ENCODE assay signal across 14 mouse cellular contexts in the genomic region with DNA sequence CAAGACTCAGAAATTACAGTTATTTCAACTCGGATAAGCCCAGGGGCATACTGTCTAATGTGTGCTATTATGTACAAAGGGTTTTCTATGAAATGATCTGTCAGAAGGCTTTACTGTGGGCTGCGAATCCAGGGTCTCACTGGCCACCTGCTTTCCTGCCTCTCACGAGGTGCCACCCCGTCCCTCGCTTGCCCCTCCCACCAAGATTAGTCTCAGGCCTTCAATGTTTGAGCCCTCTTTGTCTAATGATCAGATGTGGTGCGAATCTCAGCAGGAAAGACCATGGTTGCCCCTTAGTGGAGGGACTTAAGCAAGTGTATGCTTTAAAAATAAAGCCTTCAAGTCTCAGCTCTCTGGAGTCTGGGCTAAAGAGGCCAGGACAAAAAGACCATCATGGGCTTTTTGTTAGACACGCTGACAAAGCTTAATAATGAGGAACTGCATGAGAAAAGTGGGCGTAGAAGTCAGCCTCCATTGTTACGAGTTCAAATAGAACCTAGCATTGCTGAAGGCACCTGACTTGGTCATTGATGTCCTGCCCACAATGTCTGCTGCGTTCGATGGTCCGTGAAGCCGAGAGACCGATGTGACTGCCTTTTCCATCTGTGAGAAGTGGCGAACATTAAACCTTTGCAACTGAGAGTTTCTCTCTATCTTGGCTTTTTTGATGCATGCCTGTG.
DNase-seq lines count a peak whose midpoint lies in the region; ATAC-seq lines count a peak whose summit lies in the region.
"Had no signal": no experiment of that assay in that cellular context is flagged by ENCODE, and none has a peak within 500 bp of the region (broad histone marks: within the 10 kb centered on the region; RNA-seq: fewer than 3 reads in every experiment).

No protein-coding gene starts in this region.

- no peaks in the 10 kb centered on the region for H3K27me3 ChIP-seq in hindbrain, embryonic 12.5 days
- H3K27me3 ChIP-seq in midbrain, embryonic 16.5 days (ENCODE audit: control insufficient read depth, insufficient read depth, low read depth, low read length): no peaks in the 10 kb centered on the region; the same call in 1 of the 2 replicates
- H3K27me3 ChIP-seq: heart, embryonic 15.5 days; limb, embryonic 13.5 days; stomach, embryonic 15.5 days had no signal

- 29% methylated on average over 15 of the region's 15 CpGs for WGBS in hindbrain, embryonic 12.5 days
- 11% methylated on average over 15 of the region's 15 CpGs for WGBS in midbrain, embryonic 16.5 days

- intact Hi-C loops in left cerebral cortex, postnatal 10 days (cut with DNase I): no loop called here
- intact Hi-C loops in heart, postnatal 10 days (cut with DNase I): no loop called here

- H3K4me1 ChIP-seq in hindbrain, embryonic 12.5 days: peaks cover 38% of the 10 kb centered on the region
- peaks cover 10% of the 10 kb centered on the region for H3K4me1 ChIP-seq in midbrain, embryonic 16.5 days (ENCODE audit: control insufficient read depth, insufficient read depth, low read length)

- no peak overlapping the region for H3K4me3 ChIP-seq in hindbrain, embryonic 12.5 days
- no peak overlapping the region for H3K4me3 ChIP-seq in midbrain, embryonic 16.5 days (ENCODE audit: low read depth, low read length)
- H3K4me3 ChIP-seq: heart, embryonic 15.5 days; limb, embryonic 13.5 days; stomach, embryonic 15.5 days had no signal

- peak; percentile 58 for DNase-seq in kidney, adult 9 months
- no peak for DNase-seq in kidney, postnatal 4 days
- DNase-seq in embryo, embryonic 9.5 days (ENCODE audit: extremely low spot score): peak; percentile 34
- no peak for DNase-seq in left cerebral cortex, postnatal 10 days (ENCODE audit: extremely low spot score in 1 of 2, low spot score in 2 of 2)
- DNase-seq in heart, postnatal 10 days: no peak
- DNase-seq in adrenal gland, adult (ENCODE audit: inconsistent age in 2 of 2, low spot score in 1 of 2): no peak
- DNase-seq: lung, postnatal 14 days; right cerebral cortex, postnatal 14 days had no signal

- no peaks in the 10 kb centered on the region for H3K9me3 ChIP-seq in hindbrain, embryonic 12.5 days (replicated peaks)
- H3K9me3 ChIP-seq in midbrain, embryonic 16.5 days (replicated peaks; ENCODE audit: control insufficient read depth, low read length, poor library complexity, severe bottlenecking): no peaks in the 10 kb centered on the region
- H3K9me3 ChIP-seq: heart, embryonic 15.5 days; limb, embryonic 13.5 days; stomach, embryonic 15.5 days had no signal

- no peak overlapping the region for H3K9ac ChIP-seq in hindbrain, embryonic 12.5 days
- no peak overlapping the region; the same call in 1 of the 2 replicates for H3K9ac ChIP-seq in midbrain, embryonic 16.5 days (ENCODE audit: low read depth, low read length)
- H3K9ac ChIP-seq: heart, embryonic 15.5 days; limb, embryonic 13.5 days; stomach, embryonic 15.5 days had no signal

- peak; percentile 63 for ATAC-seq in hindbrain, embryonic 12.5 days (ENCODE audit: low FRiP score)
- peak; percentile 67 for ATAC-seq in midbrain, embryonic 16.5 days
- ATAC-seq: CD4-positive, CD25-positive, alpha-beta regulatory T cell, adult 4 months had no signal

- no peak overlapping the region for H3K4me2 ChIP-seq in hindbrain, embryonic 12.5 days (replicated peaks)
- no peak overlapping the region for H3K4me2 ChIP-seq in midbrain, embryonic 16.5 days (ENCODE audit: low read length)
- H3K4me2 ChIP-seq: heart, embryonic 15.5 days; limb, embryonic 13.5 days; stomach, embryonic 15.5 days had no signal

- H3K36me3 ChIP-seq in hindbrain, embryonic 12.5 days: no peaks in the 10 kb centered on the region
- H3K36me3 ChIP-seq in midbrain, embryonic 16.5 days (ENCODE audit: control insufficient read depth, insufficient read depth, low read length): no peaks in the 10 kb centered on the region
- H3K36me3 ChIP-seq: heart, embryonic 15.5 days; limb, embryonic 13.5 days; stomach, embryonic 15.5 days had no signal

- H3K27ac ChIP-seq in hindbrain, embryonic 12.5 days: no peak overlapping the region
- H3K27ac ChIP-seq in midbrain, embryonic 16.5 days (ENCODE audit: low read length): no peak overlapping the region
- H3K27ac ChIP-seq: heart, embryonic 15.5 days; limb, embryonic 13.5 days; stomach, embryonic 15.5 days had no signal

Comparison
In these comparisons a context has a peak if more than half of its experiments do, and no peak if none do; other contexts are left out.
1. DNase-seq: peak in kidney, adult 9 months (single experiment) and embryo, embryonic 9.5 days (single experiment); none in kidney, postnatal 4 days (0 of 2), left cerebral cortex, postnatal 10 days (0 of 2), heart, postnatal 10 days (0 of 2) and adrenal gland, adult (0 of 2).